Mouse (Mus musculus): ENCODE measurements at regions not wholly inside any gene's neighbourhood (a gene's known extent, or its start where the extent isn't known, plus 50 kb on each side); places are given as distances from the start of the nearest gene placed in this dataset.

DNA sequence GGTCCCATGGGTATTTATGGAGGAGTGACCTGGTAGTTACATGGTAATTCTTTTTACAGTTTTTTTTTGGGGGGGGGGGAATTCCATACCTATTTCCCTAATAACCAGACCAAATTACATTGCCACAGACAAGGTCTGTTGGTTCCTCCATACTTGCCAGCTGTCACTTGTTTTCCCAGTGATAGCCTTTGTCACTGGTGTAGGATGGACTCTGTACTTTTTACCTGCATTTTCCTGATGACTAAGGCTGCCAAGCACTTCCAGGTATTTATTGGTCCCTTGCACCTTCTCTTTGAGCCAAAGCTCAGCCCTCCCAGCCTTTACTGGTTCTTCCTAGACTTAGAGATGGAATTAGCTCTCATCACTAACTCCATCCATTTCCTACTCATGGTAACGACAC, 357.1 kb upstream of the Noct start:
- TF ChIP-seq POLR2A (IDR thresholded peaks at IDR 0.05; ENCODE audit: extremely low read depth, insufficient read depth, low read length) (no peak), CTCF (IDR thresholded peaks at IDR 0.05; ENCODE audit: extremely low read depth, insufficient read depth, low read length) (no peak)

Measured in cortical plate, adult 2 months (tissue).